Mouse (Mus musculus): ENCODE data around the gene Prelid3b.
A peak's percentile ranks its signal among the peaks of the same experiment; 100 is the strongest.

Gene Prelid3b

GRCm38 (mm10) chr2:174459365-174459764, 13.5 kb downstream of the Prelid3b start:
- no peak for DNase-seq

- DNase-seq: no peak
These were observed 19.2 kb downstream of the Prelid3b start for GRCm38 (mm10) chr2:174453681-174454080.

- no peak for DNase-seq
These were observed 22.5 kb downstream of the Prelid3b start, which contains the start of gene Tubb1 for GRCm38 (mm10) chr2:174450353-174450752. Gene Tubb1 (plus strand): TSS chr2:174450695.

GRCm38 (mm10) chr2:174448405-174448804, 24.5 kb downstream of the Prelid3b start:
- DNase-seq: no peak

GRCm38 (mm10) chr2:174446905-174447304, 26.0 kb downstream of the Prelid3b start:
- no peak for DNase-seq

GRCm38 (mm10) chr2:174446492-174446891, 26.4 kb downstream of the Prelid3b start:
- no peak for DNase-seq

- no peak for DNase-seq
These were observed 27.9 kb downstream of the Prelid3b start for GRCm38 (mm10) chr2:174445018-174445417.

GRCm38 (mm10) chr2:174444359-174444758, 28.5 kb downstream of the Prelid3b start:
- no peak for DNase-seq

- DNase-seq: no peak
These were observed 29.8 kb downstream of the Prelid3b start for GRCm38 (mm10) chr2:174443046-174443445.

- no peak for DNase-seq
These were observed 30.4 kb downstream of the Prelid3b start for GRCm38 (mm10) chr2:174442460-174442859.

- DNase-seq: no peak
These were observed 31.0 kb downstream of the Prelid3b start for GRCm38 (mm10) chr2:174441898-174442297.

- DNase-seq: no peak
These were observed 32.9 kb downstream of the Prelid3b start for GRCm38 (mm10) chr2:174439961-174440360.

- no peak for DNase-seq
These were observed 33.4 kb downstream of the Prelid3b start for GRCm38 (mm10) chr2:174439450-174439838.

- DNase-seq: peak; percentile 52 to 73
These were observed 34.0 kb downstream of the Prelid3b start, which contains the start of gene Ctsz for GRCm38 (mm10) chr2:174438737-174439449. Gene Ctsz (minus strand): TSS chr2:174439039.

GRCm38 (mm10) chr2:174438181-174438580, 34.7 kb downstream of the Prelid3b start:
- no peak for DNase-seq

GRCm38 (mm10) chr2:174437697-174437982, 35.2 kb downstream of the Prelid3b start:
- DNase-seq: no peak

GRCm38 (mm10) chr2:174436916-174437696, 35.8 kb downstream of the Prelid3b start:
- no peak for DNase-seq

- DNase-seq: no peak
These were observed 36.7 kb downstream of the Prelid3b start for GRCm38 (mm10) chr2:174436076-174436701.

- DNase-seq: no peak
These were observed 37.9 kb downstream of the Prelid3b start for GRCm38 (mm10) chr2:174434943-174435342.

GRCm38 (mm10) chr2:174428996-174429591, 43.8 kb downstream of the Prelid3b start:
- no peak for DNase-seq

- DNase-seq: no peak
These were observed 44.6 kb downstream of the Prelid3b start for GRCm38 (mm10) chr2:174428076-174428835.

- no peak for DNase-seq
These were observed 46.0 kb downstream of the Prelid3b start for GRCm38 (mm10) chr2:174426856-174427255.

Data from cerebellum, postnatal 25 days (tissue).